Mouse (Mus musculus) central nervous system, embryonic 18 days (tissue): ENCODE results near the gene D16Ertd472e. TPM values are rescaled to one million over a fixed set of nuclear protein-coding genes. Genes with fewer than 3 reads are reported as not detected.

Source experiments
- polyA plus RNA-seq: library from polyadenylated mRNA; depleted of rRNA; stranded (reverse); fragments of >200 nt; gene quantifications from 2 replicates; pipeline ENCODE4 v1.2.3, GENCODE M21; 2012; rRNA removed

Gene D16Ertd472e
- 4.2 and 4.3 TPM in 2 replicates for polyA plus RNA-seq

DNA sequence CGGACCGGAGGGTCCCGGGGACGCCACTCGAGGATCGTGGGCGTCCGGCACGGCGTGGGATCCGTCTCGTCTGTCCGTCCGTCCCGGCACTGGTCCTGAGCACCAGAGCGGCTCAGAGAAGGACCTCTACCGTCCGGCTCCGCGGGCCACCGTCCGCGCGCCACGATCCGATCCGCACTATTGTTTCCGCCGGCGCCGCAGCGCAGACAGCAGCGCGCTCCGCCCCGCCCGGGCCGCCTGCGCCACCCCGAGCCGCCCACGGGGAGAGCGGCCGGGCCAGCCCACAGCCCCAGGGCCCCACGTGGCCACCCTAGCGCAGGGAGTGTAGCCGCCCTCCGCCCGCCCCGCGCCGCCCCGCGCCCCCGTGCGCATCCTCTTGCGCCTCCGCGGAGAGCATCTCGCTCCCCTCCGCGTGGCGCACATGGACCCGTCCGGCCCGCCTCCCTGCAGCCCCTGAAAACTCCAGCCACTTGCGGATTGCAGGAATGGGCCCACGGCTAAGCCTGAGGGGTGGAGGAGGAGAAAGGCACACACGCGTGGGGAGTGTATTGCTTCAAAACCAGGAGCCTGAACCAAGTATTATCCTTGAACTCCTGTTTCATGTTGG, at the start of gene D16Ertd472e:
TSS of gene D16Ertd472e (minus strand) at position 231 of the 607 bp plus-strand sequence.

Other genes with a start within 250 kb of the D16Ertd472e start
- 6.0 and 7.1 TPM in 2 replicates for gene Btg3, start 199.5 kb downstream of the D16Ertd472e start, polyA plus RNA-seq